Mouse (Mus musculus): Measurements from ENCODE around the gene Esr1. TPM values are rescaled to one million over a fixed set of nuclear protein-coding genes. Genes with fewer than 3 reads are reported as not detected.
"Not testable (repeated sequence)": the region's sequence is repeated elsewhere in the genome, so short reads cannot be mapped to it uniquely, and the experiment has no call there.

Esr1 gene
- polyA plus RNA-seq, 1 experiment from 2014 or later, result 0.68 TPM

GRCm38 (mm10) chr10:4610234-4610633, 1.2 kb upstream of the Esr1 start:
- Histone ChIP-seq H3K4me3 (ENCODE audit: low read depth, low read length) (no peak overlapping the region), H3K27me3 (ENCODE audit: control insufficient read depth, insufficient read depth, low read length) (no peaks in the 10 kb centered on the region), H3K9me3 (ENCODE audit: control insufficient read depth, low read depth, low read length) (no peaks in the 10 kb centered on the region), H3K4me2 (replicated peaks; ENCODE audit: low read depth, low read length) (no peak overlapping the region), H3K36me3 (ENCODE audit: control insufficient read depth, insufficient read depth, low read length) (no peaks in the 10 kb centered on the region), H3K4me1 (ENCODE audit: control insufficient read depth, insufficient read depth, low read length) (peaks cover 4% of the 10 kb centered on the region; the same call in 1 of the 2 replicates), H3K9ac (replicated peaks; ENCODE audit: low read depth, low read length) (no peak overlapping the region), H3K27ac (ENCODE audit: low read length) (no peak overlapping the region)
- ATAC-seq (ENCODE audit: insufficient number of reproducible peaks, insufficient read depth, low FRiP score, low read depth), result no peak
- WGBS, result 69% methylated on average over 2 of the region's 2 CpGs

GRCm38 (mm10) chr10:4612313-4613036, 1.1 kb downstream of the Esr1 start:
- no peak for ATAC-seq (ENCODE audit: insufficient number of reproducible peaks, insufficient read depth, low FRiP score, low read depth)
- no peaks in the 10 kb centered on the region for H3K9me3 ChIP-seq (ENCODE audit: control insufficient read depth, low read depth, low read length)
- H3K4me3 ChIP-seq (ENCODE audit: low read depth, low read length), result 0 out of 2 replicates have a peak overlapping the region, but pooled peaks have one; percentile 6
- peaks cover 4% of the 10 kb centered on the region; the same call in 1 of the 2 replicates for H3K4me1 ChIP-seq (ENCODE audit: control insufficient read depth, insufficient read depth, low read length)
- no peaks in the 10 kb centered on the region for H3K36me3 ChIP-seq (ENCODE audit: control insufficient read depth, insufficient read depth, low read length)
- peak overlapping the region; percentile 35 for H3K4me2 ChIP-seq (replicated peaks; ENCODE audit: low read depth, low read length)
- 58% methylated on average over 22 of the region's 22 CpGs for WGBS
- no peak overlapping the region for H3K27ac ChIP-seq (ENCODE audit: low read length)
- H3K9ac ChIP-seq (replicated peaks; ENCODE audit: low read depth, low read length), result no peak overlapping the region
- no peaks in the 10 kb centered on the region for H3K27me3 ChIP-seq (ENCODE audit: control insufficient read depth, insufficient read depth, low read length)

GRCm38 (mm10) chr10:4618026-4618425, 6.6 kb downstream of the Esr1 start:
- Histone ChIP-seq H3K4me3 (ENCODE audit: low read depth, low read length) (no peak overlapping the region), H3K4me2 (replicated peaks; ENCODE audit: low read depth, low read length) (no peak overlapping the region), H3K9ac (replicated peaks; ENCODE audit: low read depth, low read length) (no peak overlapping the region), H3K27me3 (ENCODE audit: control insufficient read depth, insufficient read depth, low read length) (no peaks in the 10 kb centered on the region), H3K9me3 (ENCODE audit: control insufficient read depth, low read depth, low read length) (no peaks in the 10 kb centered on the region), H3K4me1 (ENCODE audit: control insufficient read depth, insufficient read depth, low read length) (no peaks in the 10 kb centered on the region), H3K27ac (ENCODE audit: low read length) (no peak overlapping the region), H3K36me3 (ENCODE audit: control insufficient read depth, insufficient read depth, low read length) (no peaks in the 10 kb centered on the region)
- WGBS, result 32% methylated on average over 2 of the region's 2 CpGs
- 0 out of 2 replicates have a peak, but pooled peaks have one; percentile 15 for ATAC-seq (ENCODE audit: insufficient number of reproducible peaks, insufficient read depth, low FRiP score, low read depth)

GRCm38 (mm10) chr10:4618686-4619085, 7.3 kb downstream of the Esr1 start:
- no peak overlapping the region for H3K9ac ChIP-seq (replicated peaks; ENCODE audit: low read depth, low read length)

GRCm38 (mm10) chr10:4619426-4619825, 8.0 kb downstream of the Esr1 start:
- H3K4me2 ChIP-seq (replicated peaks; ENCODE audit: low read depth, low read length); H3K4me1 ChIP-seq (ENCODE audit: control insufficient read depth, insufficient read depth, low read length); H3K4me3 ChIP-seq (ENCODE audit: low read depth, low read length); H3K27me3 ChIP-seq (ENCODE audit: control insufficient read depth, insufficient read depth, low read length); H3K9me3 ChIP-seq (ENCODE audit: control insufficient read depth, low read depth, low read length); ATAC-seq (ENCODE audit: insufficient number of reproducible peaks, insufficient read depth, low FRiP score, low read depth); H3K27ac ChIP-seq (ENCODE audit: low read length); H3K36me3 ChIP-seq (ENCODE audit: control insufficient read depth, insufficient read depth, low read length); H3K9ac ChIP-seq (replicated peaks; ENCODE audit: low read depth, low read length): not testable (repeated sequence)
- WGBS, result 74% methylated on average over 1 of the region's 1 CpGs

More at GRCm38 (mm10) chr10:4618686-4619085, 7.3 kb downstream of the Esr1 start:
- no peaks in the 10 kb centered on the region for H3K9me3 ChIP-seq (ENCODE audit: control insufficient read depth, low read depth, low read length)
- no peak overlapping the region for H3K27ac ChIP-seq (ENCODE audit: low read length)
- no peak overlapping the region for H3K4me2 ChIP-seq (replicated peaks; ENCODE audit: low read depth, low read length)
- no peaks in the 10 kb centered on the region for H3K27me3 ChIP-seq (ENCODE audit: control insufficient read depth, insufficient read depth, low read length)
- 50% methylated on average over 5 of the region's 5 CpGs for WGBS
- H3K36me3 ChIP-seq (ENCODE audit: control insufficient read depth, insufficient read depth, low read length), result no peaks in the 10 kb centered on the region
- no peak overlapping the region for H3K4me3 ChIP-seq (ENCODE audit: low read depth, low read length)
- H3K4me1 ChIP-seq (ENCODE audit: control insufficient read depth, insufficient read depth, low read length), result no peaks in the 10 kb centered on the region
- peak; percentile 43; the same call in 1 of the 2 replicates for ATAC-seq (ENCODE audit: insufficient number of reproducible peaks, insufficient read depth, low FRiP score, low read depth)

GRCm38 (mm10) chr10:4620596-4621504, 9.5 kb downstream of the Esr1 start:
- peak; percentile 73 for ATAC-seq (ENCODE audit: insufficient number of reproducible peaks, insufficient read depth, low FRiP score, low read depth)
- 0 out of 2 replicates have a peak overlapping the region, but pooled peaks have one; percentile 21 for H3K27ac ChIP-seq (ENCODE audit: low read length)

GRCm38 (mm10) chr10:4621505-4621815, 10.1 kb downstream of the Esr1 start:
- 88% methylated on average over 5 of the region's 5 CpGs for WGBS
- no peak overlapping the region for H3K4me2 ChIP-seq (replicated peaks; ENCODE audit: low read depth, low read length)
- no peak for ATAC-seq (ENCODE audit: insufficient number of reproducible peaks, insufficient read depth, low FRiP score, low read depth)
- no peak overlapping the region for H3K27ac ChIP-seq (ENCODE audit: low read length)
- H3K4me3 ChIP-seq (ENCODE audit: low read depth, low read length), result no peak overlapping the region
- H3K9ac ChIP-seq (replicated peaks; ENCODE audit: low read depth, low read length), result no peak overlapping the region
- no peaks in the 10 kb centered on the region for H3K27me3 ChIP-seq (ENCODE audit: control insufficient read depth, insufficient read depth, low read length)
- no peaks in the 10 kb centered on the region for H3K36me3 ChIP-seq (ENCODE audit: control insufficient read depth, insufficient read depth, low read length)
- no peaks in the 10 kb centered on the region for H3K9me3 ChIP-seq (ENCODE audit: control insufficient read depth, low read depth, low read length)
- H3K4me1 ChIP-seq (ENCODE audit: control insufficient read depth, insufficient read depth, low read length), result no peaks in the 10 kb centered on the region

More at GRCm38 (mm10) chr10:4620596-4621504, 9.5 kb downstream of the Esr1 start:
- H3K4me3 ChIP-seq (ENCODE audit: low read depth, low read length), result no peak overlapping the region
- no peaks in the 10 kb centered on the region for H3K9me3 ChIP-seq (ENCODE audit: control insufficient read depth, low read depth, low read length)
- no peaks in the 10 kb centered on the region for H3K27me3 ChIP-seq (ENCODE audit: control insufficient read depth, insufficient read depth, low read length)
- no peaks in the 10 kb centered on the region for H3K4me1 ChIP-seq (ENCODE audit: control insufficient read depth, insufficient read depth, low read length)
- 0 out of 2 replicates have a peak overlapping the region, but pooled peaks have one; percentile 7 for H3K4me2 ChIP-seq (replicated peaks; ENCODE audit: low read depth, low read length)
- H3K9ac ChIP-seq (replicated peaks; ENCODE audit: low read depth, low read length), result no peak overlapping the region
- H3K36me3 ChIP-seq (ENCODE audit: control insufficient read depth, insufficient read depth, low read length), result no peaks in the 10 kb centered on the region
- 63% methylated on average over 24 of the region's 24 CpGs for WGBS

- no peaks in the 10 kb centered on the region for H3K36me3 ChIP-seq (ENCODE audit: control insufficient read depth, insufficient read depth, low read length)
- H3K9ac ChIP-seq (replicated peaks; ENCODE audit: low read depth, low read length), result no peak overlapping the region
- ATAC-seq (ENCODE audit: insufficient number of reproducible peaks, insufficient read depth, low FRiP score, low read depth), result no peak
- no peak overlapping the region for H3K4me2 ChIP-seq (replicated peaks; ENCODE audit: low read depth, low read length)
- no peaks in the 10 kb centered on the region for H3K27me3 ChIP-seq (ENCODE audit: control insufficient read depth, insufficient read depth, low read length)
- no peak overlapping the region for H3K27ac ChIP-seq (ENCODE audit: low read length)
- H3K4me1 ChIP-seq (ENCODE audit: control insufficient read depth, insufficient read depth, low read length), result no peaks in the 10 kb centered on the region
- no peak overlapping the region for H3K4me3 ChIP-seq (ENCODE audit: low read depth, low read length)
- no peaks in the 10 kb centered on the region for H3K9me3 ChIP-seq (ENCODE audit: control insufficient read depth, low read depth, low read length)
These were observed 11.9 kb downstream of the Esr1 start for GRCm38 (mm10) chr10:4623319-4623718.

Measured in stomach, embryonic 14.5 days (tissue).